In the genomic region with DNA sequence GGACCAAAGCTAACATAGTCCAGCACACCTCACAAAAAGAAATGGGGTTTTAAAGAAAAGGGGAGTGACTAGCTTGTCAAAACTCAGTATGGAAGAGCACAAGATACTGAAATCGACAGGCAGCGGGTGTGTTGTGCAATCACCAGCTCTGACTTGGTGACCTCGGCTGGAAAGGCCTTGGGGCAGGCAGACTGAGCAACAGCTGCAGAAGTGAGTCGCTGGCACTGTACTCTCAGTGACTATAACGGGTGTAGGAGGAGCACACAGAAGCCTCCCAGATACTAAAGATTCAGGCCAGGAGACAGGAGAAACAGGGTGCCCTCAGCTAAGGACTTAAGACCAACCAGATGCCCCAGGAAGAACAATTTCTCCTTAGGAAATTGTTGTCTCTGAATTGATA, we compare ENCODE assay signal across 19 mouse cellular contexts.
DNase-seq lines count a peak whose midpoint lies in the region; ATAC-seq lines count a peak whose summit lies in the region.
"Had no signal": no experiment of that assay in that cellular context is flagged by ENCODE, and none has a peak within 500 bp of the region (broad histone marks: within the 10 kb centered on the region; RNA-seq: fewer than 3 reads in every experiment).

No protein-coding gene starts in this region.

- no peak overlapping the region for H3K4me3 ChIP-seq in forebrain, embryonic 13.5 days
- H3K4me3 ChIP-seq: heart, embryonic 10.5 days; limb, embryonic 12.5 days; lung, embryonic 15.5 days; midbrain, embryonic 10.5 days had no signal

- no peak overlapping the region for H3K27ac ChIP-seq in forebrain, embryonic 13.5 days
- H3K27ac ChIP-seq: heart, embryonic 10.5 days; limb, embryonic 12.5 days; lung, embryonic 15.5 days; midbrain, embryonic 10.5 days had no signal

- DNase-seq in heart, adult 11 months = peak; percentile 55
- DNase-seq in heart, postnatal 25 days (ENCODE audit: low spot score) = no peak
- peak; percentile 88 for DNase-seq in adrenal gland, adult 2 months
- peak; percentile 4 for DNase-seq in lung, postnatal 25 days (ENCODE audit: low spot score)
- no peak for DNase-seq in frontal cortex, postnatal 14 days (ENCODE audit: low spot score in 2 of 2)
- no peak for DNase-seq in spleen, postnatal 10 days (ENCODE audit: low spot score in 2 of 2)
- DNase-seq: B cell, adult 2 months; cerebellum, postnatal 36 days; heart, postnatal 36 days; kidney, adult 18-20 months; kidney, postnatal 14 days; right cerebral cortex, adult 18-20 months had no signal

- H3K4me1 ChIP-seq in forebrain, embryonic 13.5 days = no peaks in the 10 kb centered on the region
- H3K4me1 ChIP-seq: heart, embryonic 10.5 days; limb, embryonic 12.5 days; lung, embryonic 15.5 days; midbrain, embryonic 10.5 days had no signal

- no peaks in the 10 kb centered on the region for H3K36me3 ChIP-seq in forebrain, embryonic 13.5 days (ENCODE audit: poor library complexity, severe bottlenecking)
- H3K36me3 ChIP-seq: heart, embryonic 10.5 days; limb, embryonic 12.5 days; lung, embryonic 15.5 days; midbrain, embryonic 10.5 days had no signal

- intact Hi-C loops in heart, postnatal 25 days (cut with DNase I) = no loop called here

- no peak overlapping the region for H3K9ac ChIP-seq in forebrain, embryonic 13.5 days
- H3K9ac ChIP-seq: limb, embryonic 12.5 days; lung, embryonic 15.5 days had no signal

- no peaks in the 10 kb centered on the region for H3K9me3 ChIP-seq in forebrain, embryonic 13.5 days (replicated peaks)
- H3K9me3 ChIP-seq: heart, embryonic 10.5 days; limb, embryonic 12.5 days; lung, embryonic 15.5 days; midbrain, embryonic 10.5 days had no signal

- H3K27me3 ChIP-seq in forebrain, embryonic 13.5 days = no peaks in the 10 kb centered on the region
- H3K27me3 ChIP-seq: limb, embryonic 12.5 days; lung, embryonic 15.5 days had no signal

- peak; percentile 79 for ATAC-seq in granulocyte monocyte progenitor cell, adult 5-6 weeks (replicated peaks; ENCODE audit: poor library complexity, severe bottlenecking)
- no peak for ATAC-seq in forebrain, embryonic 13.5 days
- ATAC-seq: hindbrain, embryonic 16.5 days had no signal

- WGBS in forebrain, embryonic 13.5 days = 91% methylated on average over 5 of the region's 5 CpGs

- no peak overlapping the region for H3K4me2 ChIP-seq in forebrain, embryonic 13.5 days
- H3K4me2 ChIP-seq: limb, embryonic 12.5 days; lung, embryonic 15.5 days had no signal

Comparison
In these comparisons a context has a peak if more than half of its experiments do, and no peak if none do; other contexts are left out.
1. DNase-seq: peak in heart, adult 11 months (single experiment), adrenal gland, adult 2 months (single experiment) and lung, postnatal 25 days (single experiment); none in heart, postnatal 25 days (single experiment), frontal cortex, postnatal 14 days (0 of 2) and spleen, postnatal 10 days (0 of 2).